Comparison of ENCODE assay signal across 11 mouse cellular contexts in genomic region chr9:64029908-64030631, GRCm38 (mm10). TPM values are rescaled to one million over a fixed set of nuclear protein-coding genes. Genes with fewer than 3 reads are reported as not detected.
DNase-seq lines count a peak whose midpoint lies in the region; ATAC-seq and TF ChIP-seq lines count a peak whose summit lies in the region.
"Had no signal": no experiment of that assay in that cellular context is flagged by ENCODE, and none has a peak within 500 bp of the region (broad histone marks: within the 10 kb centered on the region; RNA-seq: fewer than 3 reads in every experiment).

No protein-coding gene starts in this region.

- H3K27ac ChIP-seq in heart, embryonic 11.5 days (ENCODE audit: low read depth, low read length): peak overlapping the region; percentile 18
- no peak overlapping the region for H3K27ac ChIP-seq in intestine, postnatal 0 days (ENCODE audit: low read depth, low read length)
- H3K27ac ChIP-seq: hindbrain, embryonic 12.5 days; midbrain, embryonic 10.5 days had no signal

- no peak for TF ChIP-seq CTCF in intestine, postnatal 0 days (IDR thresholded peaks at IDR 0.05; ENCODE audit: low read depth)

- H3K27me3 ChIP-seq in heart, embryonic 11.5 days (ENCODE audit: control insufficient read depth, insufficient read depth, low read length): no peaks in the 10 kb centered on the region
- no peaks in the 10 kb centered on the region for H3K27me3 ChIP-seq in intestine, postnatal 0 days (replicated peaks; ENCODE audit: control insufficient read depth, insufficient read depth, low read length)
- H3K27me3 ChIP-seq: CH12.LX; hindbrain, embryonic 12.5 days had no signal

- H3K4me1 ChIP-seq in heart, embryonic 11.5 days (ENCODE audit: control insufficient read depth, insufficient read depth, low read length): peaks cover 7% of the 10 kb centered on the region
- H3K4me1 ChIP-seq in intestine, postnatal 0 days (replicated peaks; ENCODE audit: control insufficient read depth, insufficient read depth, low read length): no peaks in the 10 kb centered on the region
- H3K4me1 ChIP-seq: hindbrain, embryonic 12.5 days had no signal

- 59% methylated on average over 6 of the region's 6 CpGs for WGBS in heart, embryonic 11.5 days (ENCODE audit: insufficient replicate concordance)
- WGBS in intestine, postnatal 0 days: 58% methylated on average over 6 of the region's 6 CpGs

- H3K9me3 ChIP-seq in heart, embryonic 11.5 days (replicated peaks; ENCODE audit: control insufficient read depth, low read length): no peaks in the 10 kb centered on the region
- no peaks in the 10 kb centered on the region for H3K9me3 ChIP-seq in intestine, postnatal 0 days (ENCODE audit: control insufficient read depth)
- H3K9me3 ChIP-seq: hindbrain, embryonic 12.5 days; midbrain, embryonic 10.5 days had no signal

- no peak overlapping the region for H3K4me2 ChIP-seq in heart, embryonic 11.5 days
- H3K4me2 ChIP-seq in intestine, postnatal 0 days (replicated peaks; ENCODE audit: low read depth): no peak overlapping the region
- H3K4me2 ChIP-seq: hindbrain, embryonic 12.5 days had no signal

- no peak overlapping the region for H3K4me3 ChIP-seq in heart, embryonic 11.5 days (ENCODE audit: low read depth, low read length)
- no peak overlapping the region for H3K4me3 ChIP-seq in intestine, postnatal 0 days (ENCODE audit: low read depth, low read length)
- H3K4me3 ChIP-seq: hindbrain, embryonic 12.5 days; midbrain, embryonic 10.5 days had no signal

- H3K9ac ChIP-seq in heart, embryonic 11.5 days (ENCODE audit: low read depth, low read length): no peak overlapping the region
- no peak overlapping the region for H3K9ac ChIP-seq in intestine, postnatal 0 days (ENCODE audit: low read depth, low read length)
- H3K9ac ChIP-seq: hindbrain, embryonic 12.5 days had no signal

- no peak for ATAC-seq in heart, embryonic 11.5 days (replicated peaks; ENCODE audit: insufficient number of reproducible peaks, low FRiP score, low TSS enrichment)
- ATAC-seq in intestine, postnatal 0 days: no peak

- no peak for DNase-seq in heart, postnatal 4 days
- DNase-seq in CD4-positive helper T cell, adult 2 months (ENCODE audit: low read depth, low spot score): peak; percentile 36
- DNase-seq in induced T-regulatory cell, adult 2 months (ENCODE audit: low read depth): peak; percentile 66
- DNase-seq in lung, postnatal 10 days: peak; percentile 73
- no peak for DNase-seq in layer of hippocampus, postnatal 36 days
- DNase-seq in cerebellum, postnatal 36 days: no peak

- H3K36me3 ChIP-seq in heart, embryonic 11.5 days (ENCODE audit: control insufficient read depth, insufficient read depth, low read length): no peaks in the 10 kb centered on the region
- H3K36me3 ChIP-seq in intestine, postnatal 0 days (ENCODE audit: control insufficient read depth, insufficient read depth): no peaks in the 10 kb centered on the region
- H3K36me3 ChIP-seq: hindbrain, embryonic 12.5 days; midbrain, embryonic 10.5 days had no signal

RNA-seq across cellular contexts. Expression of gene Smad6, which starts 8.2 kb away (rescaled TPM):
- 30.5 and 31.6 TPM in 2 replicates for polyA plus RNA-seq in heart, embryonic 11.5 days (2014; fragmentation: Nextera tagmentation; extraction: Ambion mirVana)
- total RNA-seq in heart, postnatal 4 days (2021): 10 to 100 TPM; 18.5 to 20.1 TPM
- total RNA-seq in layer of hippocampus, postnatal 36 days (2021): 1 to 10 TPM; 1.4 to 2.2 TPM
- polyA plus RNA-seq in intestine, postnatal 0 days (2015; fragmentation: Nextera tagmentation; extraction: Ambion mirVana): 5.4 and 6.1 TPM in 2 replicates
- total RNA-seq: CH12.LX had no signal

Comparison
In these comparisons a context has a peak if more than half of its experiments do, and no peak if none do; other contexts are left out.
1. DNase-seq: peak in CD4-positive helper T cell, adult 2 months (single experiment), induced T-regulatory cell, adult 2 months (single experiment) and lung, postnatal 10 days (single experiment); none in heart, postnatal 4 days (single experiment), layer of hippocampus, postnatal 36 days (0 of 2) and cerebellum, postnatal 36 days (0 of 2).
2. RNA of gene Smad6, which starts 8.2 kb away (total RNA-seq): 18.5 to 20.1 TPM in heart, postnatal 4 days; 1.4 to 2.2 TPM in layer of hippocampus, postnatal 36 days; every median in the first group is over 4 times any median in the second.